Mouse (Mus musculus): Measurements from ENCODE around the gene Snx27. TPM values are rescaled to one million over a fixed set of nuclear protein-coding genes. Genes with fewer than 3 reads are reported as not detected.

The Snx27 gene
- polyA plus RNA-seq, 1 experiment from 2014 or later = 38.7 TPM

- H3K36me3 ChIP-seq (ENCODE audit: control insufficient read depth, insufficient read depth, low read length) = peaks cover 22% of the 10 kb centered on the region; the same call in 1 of the 2 replicates
- no peak overlapping the region for H3K9ac ChIP-seq (ENCODE audit: low read depth, low read length)
- no peak overlapping the region for H3K4me2 ChIP-seq (replicated peaks; ENCODE audit: low read depth, low read length)
- ATAC-seq (ENCODE audit: low FRiP score, low TSS enrichment) = no peak
- no peak overlapping the region for H3K27ac ChIP-seq (ENCODE audit: low read depth, low read length)
- H3K9me3 ChIP-seq (ENCODE audit: control insufficient read depth, low read length) = no peaks in the 10 kb centered on the region
- no peaks in the 10 kb centered on the region for H3K27me3 ChIP-seq (ENCODE audit: control insufficient read depth, insufficient read depth, low read length)
- H3K4me1 ChIP-seq (ENCODE audit: control insufficient read depth, insufficient read depth, low read length) = no peaks in the 10 kb centered on the region; the same call in 1 of the 2 replicates
- WGBS = 84% methylated on average over 5 of the region's 5 CpGs
- no peak overlapping the region for H3K4me3 ChIP-seq (ENCODE audit: low read length)
Observed at GRCm38 (mm10) chr3:94559931-94560429, 22.5 kb downstream of the Snx27 start.

GRCm38 (mm10) chr3:94549041-94549440 lies 33.5 kb downstream of the Snx27 start:
- no peaks in the 10 kb centered on the region for H3K9me3 ChIP-seq (ENCODE audit: control insufficient read depth, low read length)
- 87% methylated on average over 2 of the region's 2 CpGs for WGBS
- ATAC-seq (ENCODE audit: low FRiP score, low TSS enrichment) = no peak
- no peaks in the 10 kb centered on the region for H3K36me3 ChIP-seq (ENCODE audit: control insufficient read depth, insufficient read depth, low read length)
- H3K4me2 ChIP-seq (replicated peaks; ENCODE audit: low read depth, low read length) = no peak overlapping the region
- H3K9ac ChIP-seq (ENCODE audit: low read depth, low read length) = no peak overlapping the region
- no peak overlapping the region for H3K4me3 ChIP-seq (ENCODE audit: low read length)
- H3K27me3 ChIP-seq (ENCODE audit: control insufficient read depth, insufficient read depth, low read length) = no peaks in the 10 kb centered on the region
- H3K4me1 ChIP-seq (ENCODE audit: control insufficient read depth, insufficient read depth, low read length) = no peaks in the 10 kb centered on the region
- no peak overlapping the region for H3K27ac ChIP-seq (ENCODE audit: low read depth, low read length)

- no peaks in the 10 kb centered on the region for H3K27me3 ChIP-seq (ENCODE audit: control insufficient read depth, insufficient read depth, low read length)
Observed at GRCm38 (mm10) chr3:94537187-94537586, 45.3 kb downstream of the Snx27 start.

GRCm38 (mm10) chr3:94533968-94534367 lies 48.5 kb downstream of the Snx27 start:
- no peak overlapping the region for H3K4me2 ChIP-seq (replicated peaks; ENCODE audit: low read depth, low read length)
- no peak overlapping the region for H3K4me3 ChIP-seq (ENCODE audit: low read length)
- no peak overlapping the region for H3K27ac ChIP-seq (ENCODE audit: low read depth, low read length)
- ATAC-seq (ENCODE audit: low FRiP score, low TSS enrichment) = no peak
- H3K27me3 ChIP-seq (ENCODE audit: control insufficient read depth, insufficient read depth, low read length) = no peaks in the 10 kb centered on the region
- no peak overlapping the region for H3K9ac ChIP-seq (ENCODE audit: low read depth, low read length)
- peaks cover 4% of the 10 kb centered on the region; the same call in 1 of the 2 replicates for H3K36me3 ChIP-seq (ENCODE audit: control insufficient read depth, insufficient read depth, low read length)
- H3K9me3 ChIP-seq (ENCODE audit: control insufficient read depth, low read length) = no peaks in the 10 kb centered on the region
- no peaks in the 10 kb centered on the region for H3K4me1 ChIP-seq (ENCODE audit: control insufficient read depth, insufficient read depth, low read length)

More at GRCm38 (mm10) chr3:94537187-94537586, 45.3 kb downstream of the Snx27 start:
- no peak overlapping the region for H3K4me3 ChIP-seq (ENCODE audit: low read length)
- H3K4me2 ChIP-seq (replicated peaks; ENCODE audit: low read depth, low read length) = no peak overlapping the region
- no peaks in the 10 kb centered on the region for H3K4me1 ChIP-seq (ENCODE audit: control insufficient read depth, insufficient read depth, low read length)
- 95% methylated on average over 3 of the region's 3 CpGs for WGBS
- no peak for ATAC-seq (ENCODE audit: low FRiP score, low TSS enrichment)
- no peaks in the 10 kb centered on the region for H3K36me3 ChIP-seq (ENCODE audit: control insufficient read depth, insufficient read depth, low read length)
- no peak overlapping the region for H3K27ac ChIP-seq (ENCODE audit: low read depth, low read length)
- no peak overlapping the region for H3K9ac ChIP-seq (ENCODE audit: low read depth, low read length)
- no peaks in the 10 kb centered on the region for H3K9me3 ChIP-seq (ENCODE audit: control insufficient read depth, low read length)

- H3K36me3 ChIP-seq (ENCODE audit: control insufficient read depth, insufficient read depth, low read length) = peaks cover 33% of the 10 kb centered on the region; the same call in 1 of the 2 replicates
- H3K9ac ChIP-seq (ENCODE audit: low read depth, low read length) = no peak overlapping the region
- no peak for ATAC-seq (ENCODE audit: low FRiP score, low TSS enrichment)
- 68% methylated on average over 2 of the region's 2 CpGs for WGBS
- H3K4me1 ChIP-seq (ENCODE audit: control insufficient read depth, insufficient read depth, low read length) = no peaks in the 10 kb centered on the region
- no peak overlapping the region for H3K27ac ChIP-seq (ENCODE audit: low read depth, low read length)
- no peaks in the 10 kb centered on the region for H3K27me3 ChIP-seq (ENCODE audit: control insufficient read depth, insufficient read depth, low read length)
- H3K4me2 ChIP-seq (replicated peaks; ENCODE audit: low read depth, low read length) = no peak overlapping the region
- H3K9me3 ChIP-seq (ENCODE audit: control insufficient read depth, low read length) = no peaks in the 10 kb centered on the region
- no peak overlapping the region for H3K4me3 ChIP-seq (ENCODE audit: low read length)
Observed at GRCm38 (mm10) chr3:94526731-94527130, 55.8 kb downstream of the Snx27 start.

GRCm38 (mm10) chr3:94506664-94507063 lies 75.9 kb downstream of the Snx27 start:
- Histone ChIP-seq H3K36me3 (ENCODE audit: control insufficient read depth, insufficient read depth, low read length) (peaks cover 41% of the 10 kb centered on the region), H3K4me1 (ENCODE audit: control insufficient read depth, insufficient read depth, low read length) (no peaks in the 10 kb centered on the region)
- ATAC-seq (ENCODE audit: low FRiP score, low TSS enrichment) = no peak

GRCm38 (mm10) chr3:94502243-94502642 lies 80.3 kb downstream of the Snx27 start:
- Histone ChIP-seq H3K9ac (ENCODE audit: low read depth, low read length) (no peak overlapping the region), H3K4me3 (ENCODE audit: low read length) (no peak overlapping the region), H3K27me3 (ENCODE audit: control insufficient read depth, insufficient read depth, low read length) (no peaks in the 10 kb centered on the region), H3K9me3 (ENCODE audit: control insufficient read depth, low read length) (no peaks in the 10 kb centered on the region), H3K36me3 (ENCODE audit: control insufficient read depth, insufficient read depth, low read length) (peaks cover 27% of the 10 kb centered on the region; the same call in 1 of the 2 replicates), H3K27ac (ENCODE audit: low read depth, low read length) (no peak overlapping the region), H3K4me1 (ENCODE audit: control insufficient read depth, insufficient read depth, low read length) (no peaks in the 10 kb centered on the region), H3K4me2 (replicated peaks; ENCODE audit: low read depth, low read length) (no peak overlapping the region)
- ATAC-seq (ENCODE audit: low FRiP score, low TSS enrichment) = no peak
- WGBS = 81% methylated on average over 3 of the region's 3 CpGs

More at GRCm38 (mm10) chr3:94506664-94507063, 75.9 kb downstream of the Snx27 start:
- H3K4me2 ChIP-seq (replicated peaks; ENCODE audit: low read depth, low read length) = no peak overlapping the region
- no peaks in the 10 kb centered on the region for H3K9me3 ChIP-seq (ENCODE audit: control insufficient read depth, low read length)
- H3K9ac ChIP-seq (ENCODE audit: low read depth, low read length) = no peak overlapping the region
- WGBS = 93% methylated on average over 1 of the region's 1 CpGs
- H3K4me3 ChIP-seq (ENCODE audit: low read length) = no peak overlapping the region
- no peak overlapping the region for H3K27ac ChIP-seq (ENCODE audit: low read depth, low read length)
- H3K27me3 ChIP-seq (ENCODE audit: control insufficient read depth, insufficient read depth, low read length) = no peaks in the 10 kb centered on the region

GRCm38 (mm10) chr3:94497162-94497561 lies 85.4 kb downstream of the Snx27 start:
- no peak overlapping the region for H3K27ac ChIP-seq (ENCODE audit: low read depth, low read length)
- H3K4me2 ChIP-seq (replicated peaks; ENCODE audit: low read depth, low read length) = no peak overlapping the region
- 87% methylated on average over 4 of the region's 4 CpGs for WGBS
- H3K36me3 ChIP-seq (ENCODE audit: control insufficient read depth, insufficient read depth, low read length) = peaks cover 40% of the 10 kb centered on the region; the same call in 1 of the 2 replicates
- H3K27me3 ChIP-seq (ENCODE audit: control insufficient read depth, insufficient read depth, low read length) = no peaks in the 10 kb centered on the region
- no peak for ATAC-seq (ENCODE audit: low FRiP score, low TSS enrichment)
- no peak overlapping the region for H3K4me3 ChIP-seq (ENCODE audit: low read length)
- H3K9ac ChIP-seq (ENCODE audit: low read depth, low read length) = no peak overlapping the region
- no peaks in the 10 kb centered on the region for H3K9me3 ChIP-seq (ENCODE audit: control insufficient read depth, low read length)
- no peaks in the 10 kb centered on the region for H3K4me1 ChIP-seq (ENCODE audit: control insufficient read depth, insufficient read depth, low read length)

GRCm38 (mm10) chr3:94487581-94487980 lies 94.9 kb downstream of the Snx27 start:
- Histone ChIP-seq H3K9ac (ENCODE audit: low read depth, low read length) (no peak overlapping the region), H3K27me3 (ENCODE audit: control insufficient read depth, insufficient read depth, low read length) (no peaks in the 10 kb centered on the region), H3K4me1 (ENCODE audit: control insufficient read depth, insufficient read depth, low read length) (no peaks in the 10 kb centered on the region), H3K27ac (ENCODE audit: low read depth, low read length) (no peak overlapping the region), H3K36me3 (ENCODE audit: control insufficient read depth, insufficient read depth, low read length) (no peaks in the 10 kb centered on the region), H3K9me3 (ENCODE audit: control insufficient read depth, low read length) (no peaks in the 10 kb centered on the region), H3K4me3 (ENCODE audit: low read length) (no peak overlapping the region), H3K4me2 (replicated peaks; ENCODE audit: low read depth, low read length) (no peak overlapping the region)
- 82% methylated on average over 6 of the region's 6 CpGs for WGBS
- no peak for ATAC-seq (ENCODE audit: low FRiP score, low TSS enrichment)
